Mouse (Mus musculus) kidney, adult 8-10 months (tissue): ENCODE data around the gene 9030025P20Rik.
"Not testable (repeated sequence)": the region's sequence is repeated elsewhere in the genome, so short reads cannot be mapped to it uniquely, and the experiment has no call there.

Source experiments
- DNase-seq, 2 experiments: peaks; one replicate each; pipeline ENCODE4 v3.0.0; 2022

9030025P20Rik gene

DNA sequence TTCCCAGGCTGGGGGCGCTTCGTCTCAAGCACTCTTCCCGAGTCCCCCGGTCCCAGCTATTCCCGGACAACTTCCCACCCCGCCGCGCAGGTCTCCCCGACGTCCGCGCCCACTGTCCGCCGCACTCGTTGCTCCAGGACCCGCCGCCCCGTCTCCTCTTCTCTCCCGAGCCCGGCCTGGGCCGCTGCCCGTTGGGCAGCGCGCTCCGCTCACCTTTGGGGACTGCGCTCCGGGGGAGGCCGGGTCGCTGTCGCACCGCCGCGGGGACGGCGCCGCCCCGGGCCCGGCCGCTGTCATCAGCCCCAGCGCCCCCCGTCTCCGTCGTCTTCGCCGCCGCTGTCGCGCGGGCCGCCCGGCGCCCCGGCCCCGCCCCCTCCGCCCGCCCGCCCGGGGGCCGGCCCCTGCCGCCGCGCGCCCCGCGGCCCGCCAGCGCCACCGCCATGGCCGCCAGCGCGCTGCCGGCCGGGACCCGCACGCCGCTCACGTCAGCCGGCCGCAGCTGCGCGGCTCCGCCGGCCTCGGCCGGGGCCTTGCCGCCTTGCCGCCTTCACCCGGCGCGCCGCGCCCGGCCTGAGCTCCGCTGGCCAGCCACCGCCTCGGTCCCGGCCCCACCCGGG, 14.4 kb downstream of the 9030025P20Rik start:
- not testable (repeated sequence) for DNase-seq

DNA sequence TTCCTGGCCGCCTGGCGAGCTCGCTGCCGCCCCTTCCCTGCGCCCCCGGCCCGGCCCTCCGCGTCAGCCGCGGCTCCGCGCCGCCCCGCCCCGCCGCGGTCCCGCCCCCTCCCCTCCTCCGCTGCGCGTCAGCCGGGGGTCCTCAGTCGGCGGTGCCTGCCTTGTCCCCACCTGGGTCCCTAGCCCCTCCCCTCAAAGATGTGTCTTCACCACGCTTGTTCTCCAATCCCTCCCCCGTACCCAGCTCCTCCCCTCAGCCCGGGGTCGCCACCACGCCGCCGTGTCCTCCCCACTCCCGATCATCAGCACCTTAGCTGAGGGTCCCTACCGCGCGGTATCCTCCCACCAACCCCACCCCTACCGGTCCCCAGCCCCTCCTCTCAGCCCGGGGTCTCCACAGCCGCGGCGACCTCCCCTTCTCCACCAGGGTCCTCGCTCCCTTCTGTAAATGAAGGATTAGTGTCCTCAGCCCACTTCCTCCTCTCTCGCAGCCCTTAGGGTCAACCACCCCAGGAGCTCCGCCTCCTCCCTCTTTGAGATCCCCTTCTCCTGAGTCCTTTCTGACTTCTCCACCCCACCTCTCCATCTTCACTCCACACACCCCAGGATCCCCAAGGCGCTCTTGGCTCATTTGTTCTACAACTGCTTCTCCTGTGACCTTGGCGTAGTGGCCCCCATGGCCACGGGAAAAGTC, 15.0 kb downstream of the 9030025P20Rik start:
- DNase-seq = not testable (repeated sequence)

DNA sequence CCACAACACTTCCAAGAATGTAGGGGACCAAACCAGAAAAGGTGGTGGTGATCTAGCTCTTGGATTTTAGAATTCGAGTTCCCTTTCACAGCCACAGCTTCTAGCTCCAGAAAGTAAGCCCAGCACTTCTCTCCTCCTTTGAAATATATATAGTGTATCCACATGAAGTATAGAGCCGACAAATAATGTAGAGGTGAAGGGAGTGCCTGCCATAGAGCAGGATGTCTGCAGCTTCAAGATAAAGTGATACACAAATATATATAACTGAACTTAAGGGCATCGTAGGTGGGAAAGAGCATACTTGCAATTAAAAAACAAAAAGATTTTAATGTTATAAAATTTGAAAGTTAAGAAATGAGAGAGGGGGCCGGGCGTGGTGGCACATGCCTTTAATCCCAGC, 15.9 kb downstream of the 9030025P20Rik start:
- DNase-seq = not testable (repeated sequence)

DNA sequence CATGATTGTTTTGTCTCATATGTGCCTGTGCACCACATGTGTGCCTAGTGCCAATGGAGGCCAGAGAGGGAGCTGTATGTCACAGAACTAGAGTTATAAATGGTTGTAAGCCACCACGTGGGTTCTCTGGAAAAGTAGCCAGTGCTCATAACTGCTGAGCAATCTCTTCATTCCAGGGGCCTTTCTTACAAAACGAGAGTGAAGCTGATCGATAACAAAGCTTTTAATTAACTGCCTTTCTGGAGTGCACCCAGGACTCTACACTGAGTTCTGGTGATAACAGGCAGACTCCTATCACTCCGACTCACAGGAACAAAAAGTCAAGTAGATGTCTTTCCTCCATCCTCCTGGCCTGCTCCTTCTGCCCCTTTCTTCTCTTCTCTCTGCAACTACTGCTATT, 21.8 kb downstream of the 9030025P20Rik start:
- DNase-seq = not testable (repeated sequence)

DNA sequence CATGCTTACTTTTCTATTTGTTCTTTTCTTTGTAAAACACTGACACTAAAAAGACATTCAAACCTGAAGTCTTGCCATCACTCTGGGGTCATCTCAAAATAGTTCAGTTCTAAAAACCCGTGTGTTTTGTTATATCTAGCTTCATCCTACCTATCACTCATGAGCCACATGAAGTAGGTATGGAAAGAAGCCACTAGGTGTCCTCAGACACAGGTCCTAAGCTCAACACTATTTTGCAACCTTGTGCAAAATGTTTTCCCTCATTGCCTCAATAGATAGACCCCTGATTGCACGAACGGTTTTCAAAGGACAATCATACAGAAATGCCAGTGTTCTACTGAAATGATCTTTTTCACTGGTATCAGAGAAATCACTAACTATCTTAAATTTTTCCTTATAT, 30.8 kb downstream of the 9030025P20Rik start:
- not testable (repeated sequence) for DNase-seq

DNA sequence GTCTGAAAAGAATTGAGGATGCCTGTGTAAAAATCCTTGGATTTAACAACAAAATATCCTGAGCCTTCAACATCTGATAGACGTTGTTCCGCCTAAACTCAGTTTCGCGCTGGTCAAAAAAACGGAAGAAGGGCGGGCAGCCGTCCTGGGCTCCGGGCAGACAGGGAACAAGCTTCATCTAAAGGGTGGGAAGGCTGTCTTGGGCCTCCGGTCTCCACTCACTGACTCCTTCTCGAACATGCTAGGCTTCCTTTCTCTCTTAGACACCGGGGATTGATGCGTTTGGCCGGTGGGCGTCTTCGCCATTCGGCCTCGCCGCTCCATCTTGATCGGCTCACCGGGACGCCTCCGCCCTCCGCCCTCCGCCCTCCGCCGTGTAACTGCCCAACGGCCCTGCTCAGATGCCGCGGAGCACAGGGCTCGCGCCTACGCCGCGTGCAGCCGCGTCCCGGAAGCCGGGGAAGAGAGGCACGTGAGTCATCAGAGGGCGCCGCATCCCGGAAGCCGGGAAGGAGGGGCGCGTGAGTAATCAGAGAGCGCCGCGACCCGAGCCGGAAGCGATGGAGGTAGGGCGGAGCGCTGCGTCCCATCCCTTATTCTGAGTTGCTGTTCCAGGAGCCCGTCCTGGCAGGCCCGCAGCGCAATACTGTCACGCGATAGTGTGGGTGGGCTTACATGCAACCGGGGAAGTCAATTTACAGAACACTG, 31.6 kb downstream of the 9030025P20Rik start, which contains the start of gene Gm3435:
Gm3435 (plus strand) TSS at position 471 of the 708 bp plus-strand sequence.
- not testable (repeated sequence) for DNase-seq

DNA sequence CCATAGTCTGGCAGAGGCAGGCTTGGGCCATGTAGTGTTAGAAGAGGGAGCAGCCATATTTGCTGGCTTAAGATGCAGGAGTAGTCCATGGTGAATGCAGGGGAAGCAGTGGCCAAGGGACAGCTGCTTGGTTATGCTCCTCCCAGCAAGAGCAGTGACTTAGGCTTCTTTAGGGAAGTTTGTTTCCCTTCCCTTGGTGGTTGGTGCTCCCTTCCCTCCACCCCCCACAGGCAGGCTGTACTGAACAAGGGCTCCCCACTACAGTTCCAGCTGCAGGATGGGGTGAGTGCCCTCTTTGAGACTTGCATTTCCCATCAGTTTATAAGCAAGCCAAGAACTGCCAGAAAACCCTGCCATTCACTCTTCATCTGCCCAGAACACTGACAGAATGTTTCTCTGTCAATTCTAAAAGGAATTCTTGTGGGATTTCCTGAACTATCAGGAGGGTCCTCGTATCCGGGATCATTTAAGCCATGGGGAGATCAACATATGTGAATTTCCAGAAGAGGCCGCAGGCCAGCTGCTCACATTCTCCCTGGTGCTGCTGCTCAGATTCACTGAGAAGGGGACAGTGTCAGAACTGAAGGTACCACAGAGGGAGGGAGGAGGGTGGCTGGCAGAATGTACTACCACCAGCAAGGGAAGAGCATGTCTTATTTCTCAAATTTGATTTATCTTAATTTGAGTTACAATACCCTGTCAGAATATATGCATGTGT, 43.4 kb downstream of the 9030025P20Rik start:
- DNase-seq = peak; percentile 7

DNA sequence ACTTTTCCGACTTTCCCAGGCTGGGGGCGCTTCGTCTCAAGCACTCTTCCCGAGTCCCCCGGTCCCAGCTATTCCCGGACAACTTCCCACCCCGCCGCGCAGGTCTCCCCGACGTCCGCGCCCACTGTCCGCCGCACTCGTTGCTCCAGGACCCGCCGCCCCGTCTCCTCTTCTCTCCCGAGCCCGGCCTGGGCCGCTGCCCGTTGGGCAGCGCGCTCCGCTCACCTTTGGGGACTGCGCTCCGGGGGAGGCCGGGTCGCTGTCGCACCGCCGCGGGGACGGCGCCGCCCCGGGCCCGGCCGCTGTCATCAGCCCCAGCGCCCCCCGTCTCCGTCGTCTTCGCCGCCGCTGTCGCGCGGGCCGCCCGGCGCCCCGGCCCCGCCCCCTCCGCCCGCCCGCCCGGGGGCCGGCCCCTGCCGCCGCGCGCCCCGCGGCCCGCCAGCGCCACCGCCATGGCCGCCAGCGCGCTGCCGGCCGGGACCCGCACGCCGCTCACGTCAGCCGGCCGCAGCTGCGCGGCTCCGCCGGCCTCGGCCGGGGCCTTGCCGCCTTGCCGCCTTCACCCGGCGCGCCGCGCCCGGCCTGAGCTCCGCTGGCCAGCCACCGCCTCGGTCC, 45.7 kb downstream of the 9030025P20Rik start:
- not testable (repeated sequence) for DNase-seq

DNA sequence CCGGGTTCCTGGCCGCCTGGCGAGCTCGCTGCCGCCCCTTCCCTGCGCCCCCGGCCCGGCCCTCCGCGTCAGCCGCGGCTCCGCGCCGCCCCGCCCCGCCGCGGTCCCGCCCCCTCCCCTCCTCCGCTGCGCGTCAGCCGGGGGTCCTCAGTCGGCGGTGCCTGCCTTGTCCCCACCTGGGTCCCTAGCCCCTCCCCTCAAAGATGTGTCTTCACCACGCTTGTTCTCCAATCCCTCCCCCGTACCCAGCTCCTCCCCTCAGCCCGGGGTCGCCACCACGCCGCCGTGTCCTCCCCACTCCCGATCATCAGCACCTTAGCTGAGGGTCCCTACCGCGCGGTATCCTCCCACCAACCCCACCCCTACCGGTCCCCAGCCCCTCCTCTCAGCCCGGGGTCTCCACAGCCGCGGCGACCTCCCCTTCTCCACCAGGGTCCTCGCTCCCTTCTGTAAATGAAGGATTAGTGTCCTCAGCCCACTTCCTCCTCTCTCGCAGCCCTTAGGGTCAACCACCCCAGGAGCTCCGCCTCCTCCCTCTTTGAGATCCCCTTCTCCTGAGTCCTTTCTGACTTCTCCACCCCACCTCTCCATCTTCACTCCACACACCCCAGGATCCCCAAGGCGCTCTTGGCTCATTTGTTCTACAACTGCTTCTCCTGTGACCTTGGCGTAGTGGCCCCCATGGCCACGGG, 46.4 kb downstream of the 9030025P20Rik start:
- not testable (repeated sequence) for DNase-seq

DNA sequence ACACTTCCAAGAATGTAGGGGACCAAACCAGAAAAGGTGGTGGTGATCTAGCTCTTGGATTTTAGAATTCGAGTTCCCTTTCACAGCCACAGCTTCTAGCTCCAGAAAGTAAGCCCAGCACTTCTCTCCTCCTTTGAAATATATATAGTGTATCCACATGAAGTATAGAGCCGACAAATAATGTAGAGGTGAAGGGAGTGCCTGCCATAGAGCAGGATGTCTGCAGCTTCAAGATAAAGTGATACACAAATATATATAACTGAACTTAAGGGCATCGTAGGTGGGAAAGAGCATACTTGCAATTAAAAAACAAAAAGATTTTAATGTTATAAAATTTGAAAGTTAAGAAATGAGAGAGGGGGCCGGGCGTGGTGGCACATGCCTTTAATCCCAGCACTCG, 47.2 kb downstream of the 9030025P20Rik start:
- not testable (repeated sequence) for DNase-seq

DNA sequence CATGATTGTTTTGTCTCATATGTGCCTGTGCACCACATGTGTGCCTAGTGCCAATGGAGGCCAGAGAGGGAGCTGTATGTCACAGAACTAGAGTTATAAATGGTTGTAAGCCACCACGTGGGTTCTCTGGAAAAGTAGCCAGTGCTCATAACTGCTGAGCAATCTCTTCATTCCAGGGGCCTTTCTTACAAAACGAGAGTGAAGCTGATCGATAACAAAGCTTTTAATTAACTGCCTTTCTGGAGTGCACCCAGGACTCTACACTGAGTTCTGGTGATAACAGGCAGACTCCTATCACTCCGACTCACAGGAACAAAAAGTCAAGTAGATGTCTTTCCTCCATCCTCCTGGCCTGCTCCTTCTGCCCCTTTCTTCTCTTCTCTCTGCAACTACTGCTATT, 53.1 kb downstream of the 9030025P20Rik start:
- DNase-seq = not testable (repeated sequence)

DNA sequence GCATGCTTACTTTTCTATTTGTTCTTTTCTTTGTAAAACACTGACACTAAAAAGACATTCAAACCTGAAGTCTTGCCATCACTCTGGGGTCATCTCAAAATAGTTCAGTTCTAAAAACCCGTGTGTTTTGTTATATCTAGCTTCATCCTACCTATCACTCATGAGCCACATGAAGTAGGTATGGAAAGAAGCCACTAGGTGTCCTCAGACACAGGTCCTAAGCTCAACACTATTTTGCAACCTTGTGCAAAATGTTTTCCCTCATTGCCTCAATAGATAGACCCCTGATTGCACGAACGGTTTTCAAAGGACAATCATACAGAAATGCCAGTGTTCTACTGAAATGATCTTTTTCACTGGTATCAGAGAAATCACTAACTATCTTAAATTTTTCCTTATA, 62.2 kb downstream of the 9030025P20Rik start:
- not testable (repeated sequence) for DNase-seq
